Mouse (Mus musculus): ENCODE measurements around the gene L1cam. TPM values are rescaled to one million over a fixed set of nuclear protein-coding genes. Genes with fewer than 3 reads are reported as not detected.

The L1cam gene
- total RNA-seq (2015) (1.3 and 1.5 TPM in 2 replicates), total RNA-seq (2017) (0.17 and 0.46 TPM in 2 replicates)

DNA sequence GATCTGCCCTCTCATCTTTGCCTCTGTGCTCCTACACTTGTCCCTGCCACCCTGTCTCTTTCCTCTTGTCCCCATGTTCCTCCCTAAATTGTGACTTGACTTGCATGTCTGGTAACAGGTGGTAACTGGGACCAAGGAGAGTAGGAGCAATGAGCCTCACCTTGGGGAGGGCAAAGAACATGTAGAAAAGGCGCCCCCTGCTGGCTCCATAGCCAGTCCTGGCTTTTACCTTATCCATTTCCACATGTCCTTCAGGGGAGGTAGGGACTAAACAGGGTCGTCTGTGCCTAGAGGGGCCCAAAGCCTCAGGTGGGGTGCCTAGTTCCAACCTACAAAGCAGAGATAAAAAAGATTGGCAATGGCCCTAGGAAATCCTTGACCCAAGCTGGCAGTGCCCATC, at the start of gene L1cam:
Gene L1cam (minus strand): TSS at position 387 of the 400 bp plus-strand sequence.
- ATAC-seq (replicated peaks; ENCODE audit: poor library complexity), result 0 out of 2 replicates have a peak, but pooled peaks have one; percentile 37

DNA sequence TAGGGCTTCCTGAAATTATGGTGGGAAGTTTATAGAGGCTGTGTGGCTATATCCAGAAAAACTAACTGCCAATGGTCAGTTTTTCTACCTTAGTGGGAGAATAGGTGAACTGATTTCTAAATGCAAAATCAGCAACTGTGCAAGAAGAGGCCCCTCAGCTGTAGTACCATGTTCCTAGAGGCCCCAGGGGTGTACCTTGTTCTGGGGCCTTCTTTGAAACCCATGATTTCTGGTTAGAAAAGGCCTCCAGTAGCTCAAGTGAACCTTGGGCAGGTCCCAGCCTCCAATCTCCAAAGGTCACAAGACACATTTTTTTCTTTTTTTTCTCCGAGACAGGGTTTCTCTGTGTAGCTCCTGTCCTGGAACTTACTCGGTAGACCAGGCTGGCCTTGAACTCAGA, 46.4 kb upstream of the L1cam start:
- no peak for ATAC-seq (replicated peaks; ENCODE audit: poor library complexity)

DNA sequence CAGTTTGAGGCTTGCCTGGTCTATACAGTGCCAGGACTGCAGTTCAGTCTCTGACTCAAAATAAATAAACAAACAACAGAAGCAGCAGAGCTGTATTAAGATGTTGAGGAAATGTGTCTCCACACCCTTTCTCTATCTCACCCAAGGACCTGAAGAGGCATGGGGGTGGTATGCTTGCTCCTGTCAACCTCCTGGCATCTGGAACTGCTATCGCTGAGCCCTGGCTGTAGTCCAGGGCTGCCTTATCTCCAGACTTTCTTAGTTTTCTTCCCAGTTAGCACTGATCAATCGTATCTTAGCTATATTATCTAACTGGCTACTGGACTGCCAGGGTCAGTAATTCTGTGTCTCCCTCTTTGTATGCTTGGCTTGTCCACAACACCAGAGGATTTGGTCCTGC, 46.0 kb upstream of the L1cam start:
- 0 out of 2 replicates have a peak, but pooled peaks have one; percentile 39 for ATAC-seq (replicated peaks; ENCODE audit: poor library complexity)

DNA sequence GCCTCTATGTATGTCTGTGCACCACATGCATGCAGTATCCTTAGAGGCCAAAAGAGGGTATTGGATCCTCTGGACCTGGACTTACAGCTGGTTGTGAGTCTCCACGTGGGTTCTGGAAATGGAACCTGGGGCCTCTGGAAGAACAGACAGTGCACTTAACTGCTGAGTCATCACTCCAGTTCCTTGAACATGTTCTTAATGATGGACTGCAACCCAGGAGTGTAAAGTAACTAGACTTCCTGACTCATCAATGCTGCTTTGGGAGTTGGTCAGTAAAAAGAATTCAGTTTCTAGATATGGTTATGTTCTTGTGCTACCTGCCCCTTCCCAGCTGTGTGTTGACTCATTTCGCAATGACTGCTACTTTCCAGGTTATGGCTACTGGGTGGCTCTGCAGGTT, 36.0 kb upstream of the L1cam start:
- ATAC-seq (replicated peaks; ENCODE audit: poor library complexity), result no peak

DNA sequence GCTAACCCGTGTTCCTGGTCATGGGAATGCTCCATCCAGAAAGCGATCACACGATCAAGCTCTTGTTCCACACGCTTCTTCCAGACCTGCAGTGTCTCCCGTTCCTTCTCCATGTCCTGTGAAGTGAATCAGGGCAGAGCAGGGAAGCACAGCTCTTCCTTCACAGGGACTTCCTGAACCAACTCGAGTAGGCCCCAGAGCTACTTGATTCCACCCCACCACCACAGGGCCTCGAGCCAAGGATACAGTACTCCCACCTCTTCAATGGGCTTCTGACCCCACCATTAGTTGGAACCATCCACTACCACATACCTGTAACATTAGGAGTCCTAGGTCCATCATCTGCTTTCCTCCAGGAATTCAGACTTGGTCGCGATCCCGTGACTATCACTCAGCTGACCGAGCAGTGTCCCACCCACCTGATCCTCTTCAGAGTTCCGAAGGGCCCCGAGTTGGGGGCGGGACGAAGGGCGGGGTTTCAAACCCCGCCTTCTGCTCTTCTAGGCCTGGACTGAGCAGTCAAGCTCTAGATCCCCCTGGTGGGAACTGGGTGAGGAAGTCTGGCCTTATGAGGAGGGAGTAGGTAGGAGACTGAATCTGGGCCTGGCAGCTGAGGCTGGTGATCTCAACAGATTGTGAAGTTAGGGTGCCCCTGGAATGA, 34.6 kb upstream of the L1cam start, which contains the start of gene Renbp:
Gene Renbp (minus strand): TSS at position 449 of the 661 bp plus-strand sequence.
- ATAC-seq (replicated peaks; ENCODE audit: poor library complexity), result peak; percentile 98

DNA sequence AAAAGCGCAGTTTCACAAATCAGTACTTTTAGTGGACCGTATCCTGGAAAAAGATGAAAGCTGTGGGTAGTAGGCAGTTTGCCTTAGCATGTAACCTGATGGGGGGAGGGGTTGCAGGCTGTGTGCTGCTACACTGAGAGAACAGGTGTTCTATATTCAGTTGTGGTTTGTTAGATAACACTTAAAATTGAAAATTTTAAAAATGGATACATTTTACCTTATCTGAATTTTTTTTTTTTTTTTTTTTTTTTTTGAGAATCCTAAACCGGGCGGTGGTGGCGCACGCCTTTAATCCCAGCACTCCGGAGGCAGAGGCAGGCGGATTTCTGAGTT, 26.6 kb upstream of the L1cam start:
- ATAC-seq (replicated peaks; ENCODE audit: poor library complexity), result 0 out of 2 replicates have a peak, but pooled peaks have one; percentile 11

DNA sequence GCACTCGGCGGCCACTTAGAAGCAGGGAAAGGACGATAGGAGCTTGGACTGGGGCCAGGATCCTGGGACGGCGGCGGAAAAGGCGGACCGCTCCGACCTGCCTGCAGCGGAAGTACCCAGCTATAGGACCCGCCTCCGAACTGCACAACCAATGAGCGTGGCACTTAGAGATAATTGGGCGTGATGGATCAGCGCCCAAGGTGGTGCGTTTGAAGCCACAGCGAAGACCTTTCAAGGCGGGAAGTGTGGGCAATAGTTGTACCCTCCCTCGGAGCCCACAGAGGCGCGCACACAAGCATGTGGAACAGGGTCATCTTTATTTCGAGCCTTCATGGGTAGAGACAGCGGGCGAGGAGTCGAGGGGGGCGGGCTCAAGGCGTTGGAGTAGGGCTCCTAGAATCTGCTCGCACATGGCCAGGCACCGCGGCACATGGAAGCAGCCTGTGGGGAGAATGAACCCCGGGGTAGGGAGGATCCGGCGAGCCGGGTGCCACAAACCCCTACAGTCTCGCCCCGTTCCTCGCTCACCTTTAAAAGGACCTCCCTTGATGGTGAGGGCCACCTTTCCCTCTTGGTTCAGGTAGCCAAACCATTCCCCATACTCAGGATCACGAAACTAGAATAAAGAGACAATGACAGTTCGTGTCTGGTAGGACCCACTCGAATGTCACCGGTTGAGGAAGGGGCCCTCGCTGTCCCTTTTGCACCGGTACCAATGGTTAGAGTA, 26.1 kb upstream of the L1cam start, which contains the start of the genes Arhgap4 and Naa10:
Gene Arhgap4 (minus strand): TSS at position 48 of the 727 bp plus-strand sequence.
Gene Naa10 (minus strand): TSS at position 122 of the 727 bp plus-strand sequence.
- peak; percentile 97 for ATAC-seq (replicated peaks; ENCODE audit: poor library complexity)

DNA sequence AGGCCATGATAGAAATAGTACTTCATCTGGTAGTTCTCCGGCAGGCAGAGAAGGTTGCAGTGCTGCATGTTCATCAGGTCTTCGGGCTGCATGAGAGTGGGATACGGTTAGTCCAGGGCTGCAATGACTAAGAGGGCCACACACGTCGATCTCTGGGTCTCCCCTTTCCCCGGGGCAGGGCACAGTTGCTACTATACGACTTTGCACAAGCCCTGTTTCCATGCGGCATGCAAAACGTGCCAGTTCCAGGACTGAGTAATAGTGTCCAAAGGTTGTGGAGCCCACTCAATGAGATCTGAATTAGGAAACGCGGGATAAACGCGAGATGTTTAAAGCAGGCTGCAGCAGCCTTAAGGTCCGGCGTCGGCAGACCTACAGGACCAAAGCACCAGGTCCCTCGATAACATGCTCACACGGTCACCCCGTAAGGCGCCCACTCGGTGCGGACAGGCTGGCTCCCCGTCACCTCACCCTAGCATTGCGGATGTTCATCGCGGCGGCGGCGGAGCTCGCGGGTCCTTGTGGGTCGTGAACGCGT, 25.4 kb upstream of the L1cam start:
- ATAC-seq (replicated peaks; ENCODE audit: poor library complexity), result 0 out of 2 replicates have a peak, but pooled peaks have one; percentile 1

DNA sequence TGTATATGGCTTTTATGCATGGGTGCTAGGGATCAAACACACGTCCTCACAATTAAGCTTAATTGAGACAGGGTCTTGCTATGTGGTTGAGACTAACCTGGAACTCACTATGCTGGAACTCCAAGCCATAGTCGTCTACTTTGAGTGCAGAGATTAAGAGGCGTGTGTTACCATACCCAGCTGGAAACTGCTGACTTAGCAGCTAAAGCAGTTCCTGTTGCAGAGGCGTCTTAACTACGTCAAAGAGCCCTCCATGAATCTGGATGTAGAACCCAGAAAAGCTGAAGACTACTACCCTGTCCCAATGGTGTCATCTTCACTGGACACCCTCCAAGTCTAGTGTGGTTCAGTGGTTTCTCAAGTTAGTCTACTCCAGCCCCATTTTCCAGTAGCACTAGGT, 22.7 kb upstream of the L1cam start:
- no peak for ATAC-seq (replicated peaks; ENCODE audit: poor library complexity)

DNA sequence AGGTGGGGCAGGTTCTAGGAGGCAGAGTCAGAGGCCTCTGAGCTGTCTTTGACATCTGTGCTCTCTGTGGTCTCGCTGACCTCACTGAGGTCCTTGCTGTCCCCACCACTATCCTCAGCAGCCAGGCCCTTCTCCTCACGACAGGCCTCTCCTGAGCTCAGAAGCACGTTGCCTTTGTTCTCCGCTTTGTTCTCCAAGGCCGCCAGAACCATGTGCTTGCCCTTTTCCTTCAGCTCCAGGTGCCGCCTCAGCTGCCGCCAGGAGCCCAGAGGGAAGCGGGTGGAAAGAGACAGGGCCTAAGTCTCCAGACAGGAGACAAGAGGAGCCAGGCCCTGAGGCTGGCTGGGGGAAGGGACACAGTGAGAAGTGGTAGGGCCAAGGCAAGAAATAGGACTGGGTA, 21.0 kb upstream of the L1cam start:
- no peak for ATAC-seq (replicated peaks; ENCODE audit: poor library complexity)

DNA sequence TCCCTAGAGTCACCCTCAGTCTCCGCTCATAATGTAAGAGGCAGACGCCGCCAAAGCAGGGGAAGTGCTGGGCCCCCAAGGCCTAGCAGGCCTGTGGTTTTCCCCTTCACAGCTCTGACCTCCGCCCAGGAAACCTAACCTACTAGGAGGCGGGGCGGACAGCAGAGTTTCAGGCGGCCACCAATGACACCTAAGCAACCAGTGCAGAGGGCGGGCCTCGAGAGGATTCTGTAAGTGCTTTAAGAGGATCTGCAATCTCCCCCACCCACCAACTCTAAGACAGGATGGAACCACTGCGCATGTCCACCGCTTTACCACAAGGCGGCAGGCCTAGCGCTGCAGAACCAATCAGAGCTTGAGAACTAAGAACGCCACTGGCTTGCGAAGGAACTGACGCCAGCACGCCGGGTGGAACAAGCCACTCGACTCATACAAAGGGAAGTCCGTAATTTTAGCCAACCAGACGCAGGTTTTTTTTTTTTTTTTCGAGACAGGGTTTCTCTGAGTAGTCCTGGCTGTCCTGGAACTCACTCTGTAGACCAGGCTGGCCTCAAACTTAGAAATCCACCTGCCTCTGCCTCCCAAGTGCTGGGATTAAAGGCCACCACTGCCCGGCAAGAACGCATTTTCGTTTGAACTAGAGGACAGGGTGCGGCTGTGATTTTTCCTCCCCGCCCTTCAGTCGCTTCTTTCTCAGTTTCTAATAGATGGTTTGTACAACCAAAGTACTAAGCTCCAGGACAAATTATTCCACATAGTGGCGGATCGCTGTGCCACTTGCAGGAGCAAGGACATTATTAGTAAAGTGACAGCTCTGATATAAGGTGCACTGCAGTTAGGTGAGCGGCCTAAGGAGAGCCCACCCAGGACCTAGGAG, 19.2 kb upstream of the L1cam start:
- ATAC-seq (replicated peaks; ENCODE audit: poor library complexity), result peak; percentile 88

DNA sequence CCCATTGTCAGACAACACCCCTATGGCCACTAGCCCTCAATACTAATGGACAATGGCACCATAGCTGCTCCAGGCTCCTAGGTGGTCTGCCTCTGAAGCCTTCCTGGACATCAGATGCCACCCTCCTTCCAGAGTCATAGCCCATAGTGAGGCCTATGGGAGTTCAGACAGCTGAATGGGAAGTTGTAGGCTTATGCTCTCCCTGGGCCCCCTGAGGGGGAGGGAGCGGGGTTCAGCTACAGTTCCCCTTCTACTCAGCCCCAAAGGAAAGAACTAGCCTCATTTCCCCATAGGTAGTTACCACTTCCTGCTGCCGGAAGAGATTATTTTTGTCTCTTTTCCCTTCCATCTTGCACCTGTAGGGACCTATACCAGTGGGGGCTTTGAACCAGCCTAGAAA, 15.7 kb upstream of the L1cam start:
- peak; percentile 53 for ATAC-seq (replicated peaks; ENCODE audit: poor library complexity)

DNA sequence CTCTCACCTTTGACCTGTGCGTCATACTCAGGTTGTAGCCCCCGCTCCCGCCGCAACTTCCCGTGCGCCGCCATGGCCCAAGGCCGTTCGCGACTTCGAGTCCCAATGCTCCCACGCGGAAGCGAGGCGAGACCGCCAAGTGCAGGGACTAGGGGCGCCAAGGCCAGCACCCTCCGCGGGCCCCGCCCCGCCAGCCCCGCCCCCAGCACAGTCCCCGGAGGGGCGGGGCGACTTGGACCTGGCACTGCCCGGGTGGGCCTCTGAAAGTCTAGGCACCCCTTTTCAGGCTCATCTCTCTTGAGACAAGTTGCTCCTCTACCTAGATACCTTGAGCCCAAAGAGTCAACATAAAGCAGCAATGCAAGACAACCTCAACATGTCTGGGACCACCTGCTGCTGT, 15.3 kb upstream of the L1cam start:
- peak; percentile 20; the same call in 1 of the 2 replicates for ATAC-seq (replicated peaks; ENCODE audit: poor library complexity)

DNA sequence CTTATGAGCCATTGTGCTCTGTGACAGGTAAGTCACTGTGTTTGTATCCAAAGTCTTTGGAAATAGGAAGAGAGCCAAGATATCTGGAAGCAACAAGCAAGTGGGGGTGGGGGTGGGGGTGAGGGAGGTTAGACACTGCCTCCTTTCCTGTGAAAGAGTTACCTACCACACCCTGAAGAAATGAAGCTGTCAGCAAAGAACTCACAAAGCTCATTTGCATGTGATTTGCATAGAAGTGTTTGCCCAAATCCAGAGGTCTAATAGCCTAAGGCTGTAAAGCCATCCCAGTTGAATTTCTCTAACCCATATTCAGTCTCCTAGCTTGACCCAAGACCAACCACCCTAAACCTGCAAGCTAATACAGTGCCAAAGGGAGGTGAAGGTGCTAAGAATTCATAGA, 14.5 kb upstream of the L1cam start:
- no peak for ATAC-seq (replicated peaks; ENCODE audit: poor library complexity)

DNA sequence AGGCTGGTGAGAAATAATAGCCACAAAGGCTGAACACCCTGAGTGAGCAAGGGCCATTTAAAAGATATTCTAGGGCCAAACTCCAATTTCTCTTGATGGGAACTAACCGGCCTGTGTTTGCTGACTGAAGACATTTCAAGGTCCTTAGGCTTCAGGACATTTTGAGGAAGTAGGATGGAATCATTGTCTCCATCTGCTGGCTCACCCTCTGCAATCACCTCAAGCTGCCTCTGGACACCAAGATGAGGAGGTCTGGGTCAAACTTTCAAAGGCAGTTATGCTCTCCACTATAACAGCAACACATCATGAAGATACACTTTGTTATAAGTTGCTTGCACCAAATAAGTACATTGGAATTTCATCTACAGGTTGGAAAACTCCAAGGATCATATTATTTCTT, 14.1 kb upstream of the L1cam start:
- no peak for ATAC-seq (replicated peaks; ENCODE audit: poor library complexity)

DNA sequence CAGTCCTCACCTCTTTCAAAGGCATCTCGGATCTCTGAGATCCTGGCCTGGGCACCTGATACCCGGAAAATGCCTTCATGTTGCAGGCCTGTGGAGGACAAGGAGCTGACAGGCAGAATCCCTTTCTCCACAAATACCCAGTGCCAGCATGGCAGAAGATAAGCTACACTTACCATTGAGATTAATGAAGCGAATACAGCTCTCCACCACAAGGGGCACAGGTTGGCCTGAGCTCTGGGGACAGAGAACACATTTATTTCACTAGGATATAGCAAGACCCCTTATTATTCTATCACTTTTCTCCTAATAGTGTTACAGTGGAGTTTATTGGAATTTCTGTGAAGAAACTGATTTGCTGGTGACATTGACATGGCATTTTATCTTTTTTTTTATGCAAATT, 2.1 kb upstream of the L1cam start:
- ATAC-seq (replicated peaks; ENCODE audit: poor library complexity), result peak; percentile 74

DNA sequence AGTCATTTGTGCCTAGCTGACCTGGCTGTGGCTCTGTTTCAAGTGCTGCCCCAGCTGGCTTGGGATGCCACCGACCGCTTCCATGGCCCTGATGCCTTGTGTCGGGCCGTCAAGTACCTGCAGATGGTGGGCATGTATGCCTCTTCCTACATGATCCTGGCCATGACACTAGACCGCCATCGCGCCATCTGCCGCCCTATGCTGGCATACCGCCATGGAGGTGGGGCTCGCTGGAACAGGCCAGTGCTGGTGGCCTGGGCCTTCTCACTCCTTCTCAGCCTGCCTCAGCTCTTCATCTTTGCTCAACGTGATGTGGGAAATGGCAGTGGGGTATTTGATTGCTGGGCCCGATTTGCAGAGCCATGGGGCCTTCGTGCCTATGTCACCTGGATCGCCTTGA, 3.1 kb downstream of the L1cam start:
- no peak for ATAC-seq (replicated peaks; ENCODE audit: poor library complexity)

DNA sequence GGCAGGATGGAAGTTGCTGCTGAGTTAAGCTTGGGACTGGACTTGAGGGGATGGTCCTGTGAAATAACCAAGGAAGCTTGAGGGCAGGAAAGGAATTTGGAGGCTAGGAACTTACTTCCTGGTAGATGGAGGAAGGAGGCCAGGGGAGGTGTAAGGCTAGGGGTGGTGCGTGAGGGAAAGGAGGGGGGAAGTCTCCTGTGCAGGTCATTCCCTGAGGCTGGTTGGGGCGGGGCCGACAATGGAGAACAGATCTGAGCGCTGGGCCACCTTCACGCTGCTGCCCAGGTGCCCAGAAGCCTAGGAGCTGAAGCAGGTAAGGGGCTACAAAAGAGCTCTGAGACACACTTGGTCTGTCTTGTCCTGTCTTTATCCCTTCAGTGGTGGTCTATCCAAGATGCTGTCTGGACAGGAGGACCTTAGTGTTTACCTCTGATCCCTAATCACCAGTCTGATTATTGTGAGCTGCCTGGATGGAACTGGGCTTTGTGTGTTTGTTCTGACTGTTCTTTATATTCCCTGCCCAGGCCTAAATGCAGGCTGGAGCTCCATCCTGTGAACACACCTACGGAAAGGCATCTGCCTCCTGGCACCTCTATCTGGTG, 4.3 kb downstream of the L1cam start, which contains the start of gene Avpr2:
Gene Avpr2 (plus strand): TSS at position 552 of the 602 bp plus-strand sequence.
- no peak; the same call in 1 of the 2 replicates for ATAC-seq (replicated peaks; ENCODE audit: poor library complexity)

DNA sequence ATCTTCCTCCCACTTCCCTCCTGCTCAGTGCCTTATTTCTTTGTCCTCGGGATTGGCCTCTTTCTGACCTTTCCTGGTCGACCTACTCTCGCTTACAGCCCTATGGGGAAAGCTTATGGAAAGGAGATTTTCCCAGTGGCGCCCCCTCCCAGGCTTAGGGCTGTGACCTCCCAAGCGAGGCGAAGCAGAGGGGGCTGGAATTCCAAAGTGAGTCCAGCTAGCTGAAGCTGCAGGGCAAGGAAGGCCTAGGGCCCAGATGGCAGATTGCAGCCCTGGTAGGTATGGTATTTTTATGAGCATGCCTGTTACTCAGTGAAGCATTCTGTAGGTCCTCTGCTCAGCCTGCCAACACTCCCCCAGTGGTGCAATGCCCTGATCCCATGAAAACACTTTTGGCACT, 14.4 kb downstream of the L1cam start:
- ATAC-seq (replicated peaks; ENCODE audit: poor library complexity), result no peak

DNA sequence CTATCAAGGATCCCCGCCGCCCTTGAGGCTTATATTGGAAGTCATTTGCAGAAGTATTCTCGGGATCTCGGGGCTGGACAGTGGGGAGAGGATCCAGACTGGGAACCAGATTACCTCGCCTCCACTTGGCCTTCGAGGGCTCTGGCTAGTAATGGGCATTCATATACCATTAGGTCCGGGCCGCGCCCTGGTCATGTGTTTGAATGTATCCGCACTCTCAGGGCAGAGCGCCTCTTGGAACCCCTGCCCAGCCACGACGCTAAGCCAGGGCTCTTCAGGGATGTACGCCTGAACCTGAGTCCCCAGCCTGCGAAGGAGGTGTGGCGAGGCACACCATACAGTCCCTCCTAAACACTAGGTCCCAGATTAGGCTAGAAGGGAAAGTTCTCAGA, 14.9 kb downstream of the L1cam start:
- ATAC-seq (replicated peaks; ENCODE audit: poor library complexity), result no peak
